Mouse (Mus musculus): ENCODE results near the gene Olfr741. TPM values are rescaled to one million over a fixed set of nuclear protein-coding genes. Genes with fewer than 3 reads are reported as not detected.

Olfr741 gene
- polyA plus RNA-seq (2012; ENCODE audit: insufficient read depth, insufficient read length, missing spikeins), result not detected in 2 replicates

DNA sequence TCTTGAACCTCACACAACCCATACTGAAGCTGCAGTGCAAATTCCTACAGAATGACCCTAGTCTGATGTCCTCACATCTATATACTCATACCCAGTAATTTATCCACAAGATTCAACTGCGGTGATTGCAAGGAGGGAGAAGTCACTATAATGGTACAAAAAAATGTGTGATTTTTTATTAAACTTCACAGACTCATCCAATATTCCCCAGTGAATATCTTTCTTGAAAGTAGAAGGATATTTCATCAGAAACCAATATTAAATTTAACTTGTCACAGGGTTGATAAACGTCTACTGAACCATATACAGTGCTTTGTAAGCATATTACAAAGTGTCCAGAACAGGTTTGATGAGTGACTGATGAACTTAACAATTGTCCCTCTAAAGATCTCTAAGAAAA is at the start of gene Olfr741:
TSS of gene Olfr741 (plus strand) at position 301 of the 400 bp plus-strand sequence.
- Histone ChIP-seq H3K4me1 (ENCODE audit: control insufficient read depth, insufficient read depth, insufficient read length, low read length) (no peaks in the 10 kb centered on the region), H3K4me3 (ENCODE audit: insufficient read depth, low read depth, low read length) (no peak within 1 kb of the TSS), H3K27ac (replicated peaks; ENCODE audit: low read depth, low read length) (no peak within 1 kb of the TSS)

- no peaks in the 10 kb centered on the region for H3K4me1 ChIP-seq (ENCODE audit: control insufficient read depth, insufficient read depth, insufficient read length, low read length)
- H3K4me3 ChIP-seq (ENCODE audit: insufficient read depth, low read depth, low read length), result no peak within 1 kb of the TSS
These were observed 27.3 kb upstream of the Olfr741 start, which contains the start of gene Olfr740 for GRCm38 (mm10) chr14:50445245-50445644. Gene Olfr740, plus strand, starts transcription at chr14:50445545.

GRCm38 (mm10) chr14:50478406-50478805 is 5.9 kb downstream of the Olfr741 start:
- Histone ChIP-seq H3K27ac (replicated peaks; ENCODE audit: low read depth, low read length) (no peak overlapping the region), H3K4me3 (ENCODE audit: insufficient read depth, low read depth, low read length) (no peak overlapping the region), H3K4me1 (ENCODE audit: control insufficient read depth, insufficient read depth, insufficient read length, low read length) (no peaks in the 10 kb centered on the region)

More at GRCm38 (mm10) chr14:50445245-50445644, 27.3 kb upstream of the Olfr741 start, which contains the start of gene Olfr740:
- no peak within 1 kb of the TSS for H3K27ac ChIP-seq (replicated peaks; ENCODE audit: low read depth, low read length)

GRCm38 (mm10) chr14:50503300-50503699 is 30.8 kb downstream of the Olfr741 start, which contains the start of gene Olfr742:
Gene Olfr742, plus strand, starts transcription at chr14:50503600.
- no peak within 1 kb of the TSS for H3K4me3 ChIP-seq (ENCODE audit: insufficient read depth, low read depth, low read length)
- H3K4me1 ChIP-seq (ENCODE audit: control insufficient read depth, insufficient read depth, insufficient read length, low read length), result no peaks in the 10 kb centered on the region

DNA sequence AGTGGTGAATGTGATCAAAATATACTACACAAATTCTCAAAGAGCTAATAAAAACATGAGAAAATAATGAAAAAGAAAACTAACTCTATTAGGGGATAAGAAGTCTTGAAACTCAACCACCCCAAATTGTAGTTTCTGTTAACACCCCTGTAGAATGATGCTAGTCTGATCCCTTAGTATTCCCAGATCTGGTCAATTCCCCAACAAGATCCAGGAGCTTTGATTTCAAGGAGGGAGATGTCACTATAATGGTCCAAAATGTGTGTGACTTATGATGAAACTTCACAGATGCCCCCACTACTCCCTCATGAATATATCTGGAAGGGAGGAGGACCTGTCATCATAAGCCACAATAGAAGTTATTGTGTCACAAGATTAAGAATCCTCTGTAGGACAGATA is 49.0 kb downstream of the Olfr741 start, which contains the start of gene Olfr743:
TSS of gene Olfr743 (plus strand) at position 301 of the 400 bp plus-strand sequence.
- Histone ChIP-seq H3K4me3 (ENCODE audit: insufficient read depth, low read depth, low read length) (no peak within 1 kb of the TSS), H3K27ac (replicated peaks; ENCODE audit: low read depth, low read length) (no peak within 1 kb of the TSS)

More at GRCm38 (mm10) chr14:50503300-50503699, 30.8 kb downstream of the Olfr741 start, which contains the start of gene Olfr742:
- H3K27ac ChIP-seq (replicated peaks; ENCODE audit: low read depth, low read length), result no peak within 1 kb of the TSS

More for the DNA sequence above, 49.0 kb downstream of the Olfr741 start, which contains the start of gene Olfr743:
- H3K4me1 ChIP-seq (ENCODE audit: control insufficient read depth, insufficient read depth, insufficient read length, low read length), result no peaks in the 10 kb centered on the region

Other genes starting within 250 kb of the Olfr741 start
- not detected in 2 replicates for gene Olfr731, start 230.9 kb upstream of the Olfr741 start, polyA plus RNA-seq (2012; ENCODE audit: insufficient read depth, insufficient read length, missing spikeins)
- gene Olfr732, start 188.5 kb upstream of the Olfr741 start, polyA plus RNA-seq (2012; ENCODE audit: insufficient read depth, insufficient read length, missing spikeins), result not detected in 2 replicates
- not detected in 2 replicates for gene Olfr733, start 171.2 kb upstream of the Olfr741 start, polyA plus RNA-seq (2012; ENCODE audit: insufficient read depth, insufficient read length, missing spikeins)
- not detected in 2 replicates for gene Olfr734, start 146.0 kb upstream of the Olfr741 start, polyA plus RNA-seq (2012; ENCODE audit: insufficient read depth, insufficient read length, missing spikeins)
- not detected in 2 replicates for gene Olfr735, start 123.9 kb upstream of the Olfr741 start, polyA plus RNA-seq (2012; ENCODE audit: insufficient read depth, insufficient read length, missing spikeins)
- not detected in 2 replicates for gene Tlr11, start 114.8 kb upstream of the Olfr741 start, polyA plus RNA-seq (2012; ENCODE audit: insufficient read depth, insufficient read length, missing spikeins)
- not detected in 2 replicates for gene Olfr736, start 91.6 kb upstream of the Olfr741 start, polyA plus RNA-seq (2012; ENCODE audit: insufficient read depth, insufficient read length, missing spikeins)
- not detected in 2 replicates for gene Olfr738, start 65.2 kb upstream of the Olfr741 start, polyA plus RNA-seq (2012; ENCODE audit: insufficient read depth, insufficient read length, missing spikeins)
- gene Olfr739, start 54.1 kb upstream of the Olfr741 start, polyA plus RNA-seq (2012; ENCODE audit: insufficient read depth, insufficient read length, missing spikeins), result not detected in 2 replicates
- gene Olfr740, start 27.2 kb upstream of the Olfr741 start, polyA plus RNA-seq (2012; ENCODE audit: insufficient read depth, insufficient read length, missing spikeins), result not detected in 2 replicates
- not detected in 2 replicates for gene Olfr742, start 30.9 kb downstream of the Olfr741 start, polyA plus RNA-seq (2012; ENCODE audit: insufficient read depth, insufficient read length, missing spikeins)
- not detected in 2 replicates for gene Olfr743, start 49.1 kb downstream of the Olfr741 start, polyA plus RNA-seq (2012; ENCODE audit: insufficient read depth, insufficient read length, missing spikeins)
- not detected in 2 replicates for gene Olfr744, start 142.1 kb downstream of the Olfr741 start, polyA plus RNA-seq (2012; ENCODE audit: insufficient read depth, insufficient read length, missing spikeins)
- not detected in 2 replicates for gene Olfr745, start 166.7 kb downstream of the Olfr741 start, polyA plus RNA-seq (2012; ENCODE audit: insufficient read depth, insufficient read length, missing spikeins)
- gene Olfr746, start 174.3 kb downstream of the Olfr741 start, polyA plus RNA-seq (2012; ENCODE audit: insufficient read depth, insufficient read length, missing spikeins), result not detected in 2 replicates
- gene Olfr747, start 220.5 kb downstream of the Olfr741 start, polyA plus RNA-seq (2012; ENCODE audit: insufficient read depth, insufficient read length, missing spikeins), result not detected in 2 replicates
- gene Olfr748, start 234.6 kb downstream of the Olfr741 start, polyA plus RNA-seq (2012; ENCODE audit: insufficient read depth, insufficient read length, missing spikeins), result not detected in 2 replicates